Mouse (Mus musculus) liver, postnatal 0 days (tissue): ENCODE results near the gene Rilp. TPM values are rescaled to one million over a fixed set of nuclear protein-coding genes. Genes with fewer than 3 reads are reported as not detected.

Source experiments
- ATAC-seq: fragments of 200-750 bp; cut with Nextera tagmentation; 2 replicates; pipeline ENCODE4 v1.8.0; 2017; ENCODE audit warnings: mild to moderate bottlenecking, moderate library complexity
- DNase-seq: peaks from one replicate; pipeline ENCODE4 v3.0.0-alpha.2; 2016
- H3K27ac ChIP-seq: fragments of 300-500 bp; sonication (generic); 2 replicates; pipeline ENCODE4 v1.5.1; 2014; ENCODE audit warnings: antibody characterized with exemption, moderate library complexity, mild to moderate bottlenecking, low read depth
- H3K27me3 ChIP-seq: fragments of 300-500 bp; sonication (generic); 2 replicates; pipeline ENCODE4 v1.6.1; 2014; ENCODE audit warnings: low read length, control low read depth, mixed read lengths; ENCODE audit not compliant: insufficient read depth
- H3K36me3 ChIP-seq: fragments of 300-500 bp; sonication (generic); replicated peaks from 2 replicates; pipeline ENCODE4 v1.6.1; 2014; ENCODE audit warnings: mild to moderate bottlenecking, control low read depth, low read length, moderate library complexity, mixed read lengths; ENCODE audit not compliant: insufficient read depth
- H3K4me1 ChIP-seq: fragments of 300-500 bp; sonication (generic); 2 replicates; pipeline ENCODE4 v1.6.1; 2014; ENCODE audit warnings: antibody characterized with exemption, mild to moderate bottlenecking, control low read depth; ENCODE audit not compliant: insufficient read depth
- H3K4me2 ChIP-seq: fragments of 300-500 bp; sonication (generic); 2 replicates; pipeline ENCODE4 v1.6.1; 2014; ENCODE audit warnings: low read depth, mild to moderate bottlenecking, low read length, moderate library complexity, mixed read lengths
- H3K4me3 ChIP-seq: fragments of 300-500 bp; sonication (generic); 2 replicates; pipeline ENCODE4 v1.5.1; 2014; ENCODE audit warnings: low read depth, low read length
- H3K9ac ChIP-seq: fragments of 300-500 bp; sonication (generic); replicated peaks from 2 replicates; pipeline ENCODE4 v1.6.1; 2014; ENCODE audit warnings: mild to moderate bottlenecking, moderate library complexity
- H3K9me3 ChIP-seq: fragments of 300-500 bp; sonication (generic); 2 replicates; pipeline ENCODE4 v1.6.1; 2016; ENCODE audit warnings: mild to moderate bottlenecking, control low read depth, low read length, mixed read lengths
- CTCF ChIP-seq: sonication (generic); IDR thresholded peaks from 2 replicates; pipeline ENCODE4 v1.5.1; 2016; ENCODE audit warnings: antibody characterized with exemption, low read depth
- EP300 ChIP-seq: IDR thresholded peaks from 2 replicates; pipeline ENCODE4 v1.6.1; 2016; ENCODE audit warnings: antibody characterized with exemption, low read depth, mild to moderate bottlenecking
- WGBS: fragments of 180-500 bp; shearing (Covaris S2); extraction: QIAGEN DNeasy Blood & Tissue Kit; methylation state at CpG from one replicate; pipeline ENCODE4 v1.1.7; 2014; ENCODE audit not compliant: insufficient replicate concordance; 5-methylcytosine and 5-hydroxymethylcytosine counted together
- microRNA counts: library from miRNA; unstranded; fragments of <30 nt; microRNA quantifications from one replicate; lab custom pipeline; 2015
- microRNA-seq: library from miRNA; unstranded; fragments of <30 nt; microRNA quantifications from one replicate; pipeline ENCODE4, GENCODE M21; 2016
- polyA plus RNA-seq: library from polyadenylated mRNA; unstranded; fragments of >200 nt; fragmentation: Nextera tagmentation; extraction: Ambion mirVana; gene quantifications from 2 replicates; pipeline ENCODE4 v1.2.1, GENCODE M21; 2015

Rilp gene
- polyA plus RNA-seq, 1 experiment from 2014 or later, result 13.4 TPM

- no peak for DNase-seq
- peaks cover 6% of the 10 kb centered on the region; the same call in 1 of the 2 replicates for H3K36me3 ChIP-seq
- no peak overlapping the region for H3K4me3 ChIP-seq
- H3K27ac ChIP-seq, result no peak overlapping the region
- no peak overlapping the region for H3K4me2 ChIP-seq
- no peaks in the 10 kb centered on the region for H3K9me3 ChIP-seq
- no peak for ATAC-seq
- 0 out of 2 replicates have a peak, but pooled peaks cover 3% of the 10 kb centered on the region for H3K4me1 ChIP-seq
- WGBS, result 95% methylated on average over 1 of the region's 1 CpGs
- H3K9ac ChIP-seq, result no peak overlapping the region
- TF ChIP-seq EP300 (no peak), CTCF (peak; percentile 60)
- no peaks in the 10 kb centered on the region for H3K27me3 ChIP-seq
Observed at GRCm38 (mm10) chr11:75558101-75558500, 48.2 kb downstream of the Rilp start.

GRCm38 (mm10) chr11:75559870-75560504 lies 50.1 kb downstream of the Rilp start:
- WGBS, result 72% methylated on average over 8 of the region's 8 CpGs
- no peak for TF ChIP-seq EP300
- TF ChIP-seq CTCF, result no peak
- Histone ChIP-seq H3K9ac (no peak overlapping the region), H3K27me3 (no peaks in the 10 kb centered on the region), H3K4me2 (no peak overlapping the region), H3K27ac (peak overlapping the region; percentile 48), H3K36me3 (0 out of 2 replicates have a peak, but pooled peaks cover 9% of the 10 kb centered on the region), H3K4me1 (peaks cover 9% of the 10 kb centered on the region), H3K9me3 (no peaks in the 10 kb centered on the region), H3K4me3 (no peak overlapping the region)
- ATAC-seq, result no peak
- no peak for DNase-seq

GRCm38 (mm10) chr11:75560530-75561409 lies 50.9 kb downstream of the Rilp start:
- WGBS, result 59% methylated on average over 14 of the region's 14 CpGs
- ATAC-seq (peak; percentile 48), DNase-seq (peak; percentile 54)
- H3K27me3 ChIP-seq, result no peaks in the 10 kb centered on the region
- H3K27ac ChIP-seq, result peak overlapping the region; percentile 55
- H3K4me3 ChIP-seq, result no peak overlapping the region
- H3K4me1 ChIP-seq, result peaks cover 9% of the 10 kb centered on the region
- no peak overlapping the region for H3K9ac ChIP-seq
- no peak overlapping the region for H3K4me2 ChIP-seq
- 0 out of 2 replicates have a peak, but pooled peaks cover 9% of the 10 kb centered on the region for H3K36me3 ChIP-seq
- TF ChIP-seq EP300, result no peak
- no peak for TF ChIP-seq CTCF
- H3K9me3 ChIP-seq, result no peaks in the 10 kb centered on the region

GRCm38 (mm10) chr11:75561410-75561791 lies 51.5 kb downstream of the Rilp start:
- H3K4me2 ChIP-seq, result no peak overlapping the region
- TF ChIP-seq CTCF (no peak), EP300 (no peak)
- 0 out of 2 replicates have a peak, but pooled peaks cover 9% of the 10 kb centered on the region for H3K36me3 ChIP-seq
- no peak overlapping the region for H3K9ac ChIP-seq
- H3K4me3 ChIP-seq, result no peak overlapping the region
- peaks cover 9% of the 10 kb centered on the region for H3K4me1 ChIP-seq
- WGBS, result 75% methylated on average over 5 of the region's 5 CpGs
- no peaks in the 10 kb centered on the region for H3K27me3 ChIP-seq
- peak overlapping the region; percentile 55 for H3K27ac ChIP-seq
- no peaks in the 10 kb centered on the region for H3K9me3 ChIP-seq
- DNase-seq (no peak), ATAC-seq (no peak)

MicroRNA genes within 50 kb of the gene (microRNA counts, 519-probe panel; counts per million panel counts)
- microRNA mmu-miR-22 (lab: Ali Mortazavi, UCI), result 8,537 counts per million, percentile 95 among the panel's probes with 10 or more counts

Small RNA genes within 50 kb of the gene (microRNA-seq; reads per million reads assigned to microRNA genes)
- gene Mir22, result 51,750 reads per million, percentile 99 among the genes with 10 or more reads in this experiment
- not detected for gene Mir3971

Other genes with a start within 250 kb of the Rilp start
- gene Rpa1, start 161.8 kb upstream of the Rilp start, polyA plus RNA-seq, result 43.5 and 49.3 TPM in 2 replicates
- gene Smyd4, start 161.7 kb upstream of the Rilp start, polyA plus RNA-seq, result 3.1 TPM in 2 replicates
- 823 and 833 TPM in 2 replicates for gene Serpinf1, start 87.4 kb upstream of the Rilp start, polyA plus RNA-seq
- gene Serpinf2, start 70.5 kb upstream of the Rilp start, polyA plus RNA-seq, result 975 and 1,049 TPM in 2 replicates
- 8.4 and 9.5 TPM in 2 replicates for gene Wdr81, start 55.4 kb upstream of the Rilp start, polyA plus RNA-seq
- gene Tlcd2, start 48.4 kb upstream of the Rilp start, polyA plus RNA-seq, result 34.2 and 35.6 TPM in 2 replicates
- 12.1 and 13.9 TPM in 2 replicates for gene Prpf8, start 23.3 kb upstream of the Rilp start, polyA plus RNA-seq
- gene Scarf1, start 3.4 kb downstream of the Rilp start, polyA plus RNA-seq, result 3.1 TPM in 2 replicates
- gene Slc43a2, start 21.6 kb downstream of the Rilp start, polyA plus RNA-seq, result 5.9 and 7.2 TPM in 2 replicates
- 30.1 and 36.7 TPM in 2 replicates for gene Pitpna, start 78.0 kb downstream of the Rilp start, polyA plus RNA-seq
- gene Inpp5k, start 120.9 kb downstream of the Rilp start, polyA plus RNA-seq, result 16.7 TPM in 2 replicates
- 19.4 and 22.4 TPM in 2 replicates for gene Myo1c, start 140.4 kb downstream of the Rilp start, polyA plus RNA-seq
- 35.0 and 36.0 TPM in 2 replicates for gene Crk, start 169.2 kb downstream of the Rilp start, polyA plus RNA-seq
- gene Ywhae, start 222.8 kb downstream of the Rilp start, polyA plus RNA-seq, result 190 and 204 TPM in 2 replicates